10 mouse cellular contexts compared by ENCODE assay signal in genomic region chr2:78931358-78931757, GRCm38 (mm10).
A peak's percentile ranks its signal among the peaks of the same experiment; 100 is the strongest.
DNase-seq lines count a peak whose midpoint lies in the region; ATAC-seq and TF ChIP-seq lines count a peak whose summit lies in the region.
"Had no signal": no experiment of that assay in that cellular context is flagged by ENCODE, and none has a peak within 500 bp of the region (broad histone marks: within the 10 kb centered on the region; RNA-seq: fewer than 3 reads in every experiment).

No protein-coding gene starts in this region.

- DNase-seq in liver, adult 2 months (ENCODE audit: extremely low read depth, low read depth, low spot score) = no peak
- peak; percentile 16 for DNase-seq in ES-E14 (ENCODE audit: low read depth, low spot score)
- peak; percentile 58 for DNase-seq in brain, adult 2 months (ENCODE audit: low read depth, low spot score)
- DNase-seq in mesoderm, embryonic 11.5 days (ENCODE audit: low read depth, low spot score) = peak; percentile 37
- DNase-seq in cerebellum, adult 11 months = no peak
- DNase-seq: cerebellum, adult 9-11 months; left cerebral cortex, postnatal 4 days had no signal

- H3K4me2 ChIP-seq in liver, embryonic 12.5 days = no peak overlapping the region
- H3K4me2 ChIP-seq: heart, embryonic 13.5 days had no signal

- TF ChIP-seq CTCF in liver, adult 2 months (IDR thresholded peaks at IDR 0.05; ENCODE audit: low read depth, low read length) = 0 out of 2 replicates have a peak, but pooled peaks have one; percentile 9

- TF ChIP-seq POLR2A in liver, adult 2 months (IDR thresholded peaks at IDR 0.05; ENCODE audit: extremely low read depth, insufficient read depth, low read length) = no peak

- in situ Hi-C loops in ES-E14 (cut with MboI; ENCODE audit: low sequenced_read_pairs in 2 of 2, unreplicated experiment in 2 of 2) = no loop called here

- H3K4me3 ChIP-seq in liver, adult 2 months (ENCODE audit: insufficient read depth, low read depth, low read length) = no peak overlapping the region
- no peak overlapping the region for H3K4me3 ChIP-seq in liver, embryonic 12.5 days
- H3K4me3 ChIP-seq in ES-E14 (ENCODE audit: insufficient read depth in 1 of 2, low read depth in 1 of 2, low read length in 2 of 2, poor library complexity in 1 of 2, severe bottlenecking in 1 of 2) = no peak overlapping the region
- H3K4me3 ChIP-seq: heart, embryonic 13.5 days had no signal

- WGBS in liver, adult 2 months = 45% methylated on average over 2 of the region's 2 CpGs
- 49% methylated on average over 2 of the region's 2 CpGs for WGBS in liver, embryonic 12.5 days (ENCODE audit: insufficient replicate concordance)

- no peaks in the 10 kb centered on the region for H3K36me3 ChIP-seq in liver, adult 2 months (ENCODE audit: control insufficient read depth, insufficient read depth, low read length)
- H3K36me3 ChIP-seq in liver, embryonic 12.5 days = no peaks in the 10 kb centered on the region
- H3K36me3 ChIP-seq in ES-E14 (ENCODE audit: control insufficient read depth, insufficient read depth, low read length, poor library complexity, severe bottlenecking) = no peaks in the 10 kb centered on the region

- H3K79me2 ChIP-seq in liver, adult 2 months (ENCODE audit: control insufficient read depth, insufficient read depth, low read length) = no peaks in the 10 kb centered on the region

- no peak overlapping the region for H3K9ac ChIP-seq in liver, adult 2 months (ENCODE audit: low read depth, low read length)
- H3K9ac ChIP-seq in liver, embryonic 12.5 days = no peak overlapping the region
- no peak overlapping the region for H3K9ac ChIP-seq in ES-E14 (ENCODE audit: insufficient read depth, low read depth, low read length, poor library complexity, severe bottlenecking)
- H3K9ac ChIP-seq: heart, embryonic 13.5 days had no signal

- H3K4me1 ChIP-seq in liver, adult 2 months (ENCODE audit: control insufficient read depth, insufficient read depth, low read length) = no peaks in the 10 kb centered on the region; the same call in 1 of the 2 replicates
- peaks cover 5% of the 10 kb centered on the region; the same call in 1 of the 2 replicates for H3K4me1 ChIP-seq in liver, embryonic 12.5 days
- no peaks in the 10 kb centered on the region for H3K4me1 ChIP-seq in ES-E14 (ENCODE audit: control insufficient read depth in 2 of 2, insufficient read depth in 2 of 2, low read length in 2 of 2, poor library complexity in 1 of 2)

- H3K27ac ChIP-seq in liver, adult 2 months (replicated peaks; ENCODE audit: insufficient read depth, low read depth, low read length) = no peak overlapping the region
- H3K27ac ChIP-seq in liver, embryonic 12.5 days = no peak overlapping the region
- no peak overlapping the region for H3K27ac ChIP-seq in ES-E14 (ENCODE audit: insufficient read depth, low read depth, low read length, poor library complexity, severe bottlenecking)
- H3K27ac ChIP-seq: heart, embryonic 13.5 days had no signal

- no peak for ATAC-seq in liver, embryonic 12.5 days
- no peak for ATAC-seq in monocyte, adult 5-6 weeks (replicated peaks; ENCODE audit: insufficient number of reproducible peaks, low FRiP score, low TSS enrichment, poor library complexity, severe bottlenecking)

- H3K27me3 ChIP-seq in liver, adult 2 months (ENCODE audit: control insufficient read depth, insufficient read depth, low read length) = no peaks in the 10 kb centered on the region
- no peaks in the 10 kb centered on the region for H3K27me3 ChIP-seq in liver, embryonic 12.5 days (replicated peaks)
- H3K27me3 ChIP-seq: heart, embryonic 13.5 days had no signal

- H3K9me3 ChIP-seq in liver, embryonic 12.5 days (replicated peaks) = no peaks in the 10 kb centered on the region
- H3K9me3 ChIP-seq in ES-E14 (ENCODE audit: control insufficient read depth, insufficient read depth, low read depth, low read length) = no peaks in the 10 kb centered on the region
- H3K9me3 ChIP-seq: heart, embryonic 13.5 days had no signal

TF ChIP-seq in ES-E14, 5 proteins besides CTCF, POLR2A, EP300 and RAD21:
- no peak for TF ChIP-seq MAFK (IDR thresholded peaks at IDR 0.05; ENCODE audit: insufficient read depth, low read depth, low read length)
- peak; percentile 16; the same call in 1 of the 2 replicates for TF ChIP-seq ZC3H11A (IDR thresholded peaks at IDR 0.05; ENCODE audit: borderline replicate concordance, low read depth, low read length)

Comparison
In these comparisons a context has a peak if more than half of its experiments do, and no peak if none do; other contexts are left out.
1. DNase-seq: peak in ES-E14 (single experiment), brain, adult 2 months (single experiment) and mesoderm, embryonic 11.5 days (single experiment); none in liver, adult 2 months (single experiment) and cerebellum, adult 11 months (single experiment).